Mouse (Mus musculus) erythroblast, embryonic 14.5 days (primary cell): ENCODE measurements around the gene Etnk2.

Experiments
- GATA1 ChIP-seq: IDR thresholded peaks from 2 replicates; pipeline ENCODE4 v1.6.1; 2012; ENCODE audit warnings: low read length, inconsistent platforms, mixed read lengths
- TAL1 ChIP-seq: IDR thresholded peaks from 3 replicates; pipeline ENCODE4 v1.6.1; 2012; ENCODE audit warnings: low read length, inconsistent platforms, mixed read lengths

DNA sequence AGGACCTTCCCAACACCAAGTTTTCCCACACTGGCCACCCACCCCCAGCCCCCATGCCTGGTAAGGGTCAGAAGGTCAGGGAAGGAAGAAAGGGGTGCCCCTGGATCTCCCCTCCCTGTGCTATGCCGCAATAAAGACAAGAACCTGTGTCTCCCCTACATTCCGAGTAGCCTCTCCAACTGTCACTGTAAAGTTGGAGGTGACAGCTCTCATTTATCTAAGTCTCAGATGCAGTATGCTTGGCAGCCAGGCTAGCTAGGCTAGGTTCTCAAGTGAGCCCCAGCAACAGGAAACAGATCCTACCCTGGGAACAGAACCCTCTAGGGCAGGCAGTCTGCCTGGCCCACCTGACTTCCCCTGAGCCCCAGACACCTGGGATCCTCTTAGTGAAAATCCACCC, 57.7 kb downstream of the Etnk2 start:
- TF ChIP-seq GATA1 (no peak), TAL1 (no peak)
